Mouse (Mus musculus): ENCODE measurements around the gene Gpr156. TPM values are rescaled to one million over a fixed set of nuclear protein-coding genes. Genes with fewer than 3 reads are reported as not detected.

The Gpr156 gene
- total and polyA plus RNA-seq, 2 experiments from 2014 or later: 0.10 to 0.34 TPM

DNA sequence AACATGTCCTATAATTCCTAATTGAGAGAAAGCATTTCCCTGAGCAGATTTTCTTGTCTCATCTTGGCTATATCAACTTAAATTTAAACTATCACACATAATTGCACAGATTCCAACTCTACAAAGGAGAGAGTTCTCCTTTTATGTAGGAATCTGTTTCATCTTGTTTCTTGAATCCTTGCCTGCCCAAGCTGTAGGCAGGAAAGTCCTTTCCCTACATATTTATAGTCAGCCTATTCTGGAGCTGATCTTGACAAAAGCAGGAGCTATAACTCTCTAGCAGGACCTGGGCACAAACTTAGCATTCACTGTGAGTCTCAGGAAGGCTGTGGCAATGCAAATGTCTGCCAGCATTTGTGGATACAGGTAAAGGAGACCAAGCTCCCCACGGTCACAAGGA is 125.9 kb downstream of the Gpr156 start:
- Histone ChIP-seq H3K27me3 (ENCODE audit: control insufficient read depth, insufficient read depth, low read length) (no peaks in the 10 kb centered on the region), H3K27ac (ENCODE audit: low read depth) (no peak overlapping the region), H3K36me3 (replicated peaks; ENCODE audit: control insufficient read depth, insufficient read depth, low read length) (no peaks in the 10 kb centered on the region), H3K9me3 (replicated peaks; ENCODE audit: control insufficient read depth, low read length) (no peaks in the 10 kb centered on the region), H3K4me2 (ENCODE audit: low read depth, low read length) (no peak overlapping the region), H3K4me3 (ENCODE audit: low read depth, low read length) (no peak overlapping the region), H3K4me1 (ENCODE audit: control insufficient read depth, insufficient read depth) (no peaks in the 10 kb centered on the region), H3K9ac (replicated peaks; ENCODE audit: low read depth, low read length) (no peak overlapping the region)
- no peak for TF ChIP-seq CTCF (IDR thresholded peaks at IDR 0.05; ENCODE audit: low read depth)
- TF ChIP-seq EP300 (IDR thresholded peaks at IDR 0.05; ENCODE audit: low read depth): no peak
- ATAC-seq (ENCODE audit: insufficient read depth, low read depth): no peak
- 90% methylated on average over 1 of the region's 1 CpGs for WGBS
- DNase-seq (ENCODE audit: low spot score): no peak

DNA sequence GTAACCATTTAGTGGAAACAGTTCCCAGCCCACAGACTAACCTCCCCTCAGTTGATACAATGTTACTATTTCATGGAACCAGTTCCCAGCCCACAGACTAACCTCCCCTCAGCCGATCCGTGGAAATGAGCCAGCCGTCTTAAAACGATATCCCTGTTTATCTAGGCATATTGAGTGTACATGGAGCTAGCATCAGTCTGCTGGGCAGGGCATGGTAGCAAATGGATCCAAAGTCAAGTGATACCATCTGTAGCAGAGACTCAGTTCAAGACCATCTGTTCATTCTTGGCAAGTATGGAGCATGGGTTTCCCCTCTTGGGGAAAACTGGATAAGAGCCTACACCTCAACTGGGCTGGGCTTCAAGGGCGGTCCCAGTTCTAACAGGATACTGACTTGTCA is 128.3 kb downstream of the Gpr156 start:
- no peak overlapping the region for H3K27ac ChIP-seq (ENCODE audit: low read depth)
- no peaks in the 10 kb centered on the region for H3K27me3 ChIP-seq (ENCODE audit: control insufficient read depth, insufficient read depth, low read length)
- no peak overlapping the region for H3K4me2 ChIP-seq (ENCODE audit: low read depth, low read length)
- H3K9ac ChIP-seq (replicated peaks; ENCODE audit: low read depth, low read length): no peak overlapping the region
- no peak for DNase-seq (ENCODE audit: low spot score)
- no peaks in the 10 kb centered on the region for H3K36me3 ChIP-seq (replicated peaks; ENCODE audit: control insufficient read depth, insufficient read depth, low read length)
- TF ChIP-seq EP300 (IDR thresholded peaks at IDR 0.05; ENCODE audit: low read depth) (no peak), CTCF (IDR thresholded peaks at IDR 0.05; ENCODE audit: low read depth) (no peak)
- H3K4me1 ChIP-seq (ENCODE audit: control insufficient read depth, insufficient read depth): no peaks in the 10 kb centered on the region
- WGBS: 77% methylated on average over 5 of the region's 5 CpGs
- no peaks in the 10 kb centered on the region for H3K9me3 ChIP-seq (replicated peaks; ENCODE audit: control insufficient read depth, low read length)
- H3K4me3 ChIP-seq (ENCODE audit: low read depth, low read length): no peak overlapping the region
- no peak for ATAC-seq (ENCODE audit: insufficient read depth, low read depth)

DNA sequence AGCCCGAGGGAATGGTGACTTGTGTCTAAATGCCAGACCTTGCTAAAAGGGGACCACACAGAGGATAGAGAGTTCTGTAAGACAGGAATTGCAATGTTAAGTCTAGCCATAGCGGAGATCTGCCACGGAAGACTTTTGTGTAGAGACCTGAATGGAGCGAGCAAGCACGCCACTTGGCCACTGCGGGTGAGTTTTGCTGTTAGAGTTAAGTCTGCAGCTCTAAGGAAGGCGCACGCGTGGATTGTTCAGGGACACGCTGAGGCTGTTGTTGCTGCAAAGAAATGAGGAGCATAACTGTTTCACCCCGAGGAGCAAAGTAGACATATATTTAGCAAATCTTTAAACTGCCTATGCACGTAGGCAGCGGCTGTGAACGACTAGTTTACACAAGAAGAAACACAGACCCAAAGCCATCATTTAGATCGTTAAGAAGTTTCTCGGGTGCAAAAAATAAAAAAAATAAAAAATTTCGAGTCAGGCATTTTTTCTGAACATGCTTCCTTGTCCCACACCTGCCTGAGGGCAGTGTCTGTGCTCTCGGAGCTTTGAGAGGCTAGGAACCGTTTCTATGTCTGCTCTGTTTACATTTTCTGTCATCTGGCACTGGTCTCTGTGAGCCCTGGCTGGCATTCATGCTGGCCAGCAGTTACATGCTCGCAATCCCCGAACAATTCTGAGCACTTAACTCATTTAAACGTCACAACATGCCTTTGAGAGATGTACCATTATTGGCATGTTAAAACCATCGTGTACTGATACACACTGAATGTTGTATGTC is 131.7 kb downstream of the Gpr156 start:
- WGBS: 68% methylated on average over 23 of the region's 23 CpGs
- Histone ChIP-seq H3K27ac (ENCODE audit: low read depth) (no peak overlapping the region), H3K4me1 (ENCODE audit: control insufficient read depth, insufficient read depth) (no peaks in the 10 kb centered on the region), H3K27me3 (ENCODE audit: control insufficient read depth, insufficient read depth, low read length) (no peaks in the 10 kb centered on the region), H3K9ac (replicated peaks; ENCODE audit: low read depth, low read length) (0 out of 2 replicates have a peak overlapping the region, but pooled peaks have one; percentile 21), H3K36me3 (replicated peaks; ENCODE audit: control insufficient read depth, insufficient read depth, low read length) (no peaks in the 10 kb centered on the region), H3K4me3 (ENCODE audit: low read depth, low read length) (no peak overlapping the region), H3K4me2 (ENCODE audit: low read depth, low read length) (no peak overlapping the region), H3K9me3 (replicated peaks; ENCODE audit: control insufficient read depth, low read length) (no peaks in the 10 kb centered on the region)
- TF ChIP-seq EP300 (IDR thresholded peaks at IDR 0.05; ENCODE audit: low read depth) (no peak), CTCF (IDR thresholded peaks at IDR 0.05; ENCODE audit: low read depth) (no peak)
- ATAC-seq (ENCODE audit: insufficient read depth, low read depth) (no peak), DNase-seq (ENCODE audit: low spot score) (no peak)

Other genes starting within 250 kb of the Gpr156 start
- 289 and 316 TPM in 2 replicates for gene Fstl1, start 139.6 kb upstream of the Gpr156 start, total RNA-seq (2014; rRNA removed; ENCODE audit: low replicate concordance)
- 271 and 272 TPM in 2 replicates for gene Fstl1, start 139.6 kb upstream of the Gpr156 start, polyA plus RNA-seq (2015; fragmentation: Nextera tagmentation; extraction: Ambion mirVana)
- gene Gm36028, start 55.4 kb upstream of the Gpr156 start, total RNA-seq (2014; rRNA removed; ENCODE audit: low replicate concordance): 3.7 and 8.4 TPM in 2 replicates
- 3.5 and 4.2 TPM in 2 replicates for gene Gm36028, start 55.4 kb upstream of the Gpr156 start, polyA plus RNA-seq (2015; fragmentation: Nextera tagmentation; extraction: Ambion mirVana)
- 57.6 and 69.2 TPM in 2 replicates for gene Lrrc58, start 48.1 kb upstream of the Gpr156 start, total RNA-seq (2014; rRNA removed; ENCODE audit: low replicate concordance)
- 23.7 and 24.2 TPM in 2 replicates for gene Lrrc58, start 48.1 kb upstream of the Gpr156 start, polyA plus RNA-seq (2015; fragmentation: Nextera tagmentation; extraction: Ambion mirVana)
- gene Gsk3b, start 172.5 kb downstream of the Gpr156 start, total RNA-seq (2014; rRNA removed; ENCODE audit: low replicate concordance): 37.4 and 40.8 TPM in 2 replicates
- gene Gsk3b, start 172.5 kb downstream of the Gpr156 start, polyA plus RNA-seq (2015; fragmentation: Nextera tagmentation; extraction: Ambion mirVana): 31.3 and 31.5 TPM in 2 replicates

Measured in heart, postnatal 0 days (tissue).